Mouse (Mus musculus): ENCODE data around the gene Nt5m. TPM values are rescaled to one million over a fixed set of nuclear protein-coding genes. Genes with fewer than 3 reads are reported as not detected.

Nt5m gene
- total and polyA plus RNA-seq, 3 experiments = 26.6 to 29.1 TPM; not detected in 1

GRCm38 (mm10) chr11:59808170-59808960 is 30.9 kb upstream of the Nt5m start:
- Histone ChIP-seq H3K27me3 (ENCODE audit: control insufficient read depth in 1 of 2, insufficient read depth in 2 of 2, low read length in 2 of 2) (no peaks in the 10 kb centered on the region), H3K27ac (ENCODE audit: control insufficient read depth, low read depth, low read length) (peak overlapping the region; percentile 21), H3K36me3 (ENCODE audit: control insufficient read depth in 1 of 2, insufficient read depth in 2 of 2, low read length in 2 of 2) (peaks cover 6 to 7% of the 10 kb centered on the region in 2 experiments), H3K4me1 (ENCODE audit: control insufficient read depth in 1 of 2, insufficient read depth in 2 of 2, low read length in 2 of 2) (peaks cover 3 to 12% of the 10 kb centered on the region in 2 experiments; a peak in 3 of 4 replicates), H3K9ac (ENCODE audit: control insufficient read depth, low read depth, low read length, poor library complexity, severe bottlenecking) (peak overlapping the region; percentile 28), H3K79me2 (ENCODE audit: control insufficient read depth, insufficient read depth, low read length, poor library complexity) (peaks cover 17% of the 10 kb centered on the region), H3K4me3 (ENCODE audit: control insufficient read depth in 1 of 2, insufficient read depth in 1 of 2, low read depth in 2 of 2, low read length in 2 of 2) (peak overlapping the region; percentile 39 to 88), H3K9me3 (replicated peaks; ENCODE audit: insufficient read depth, low read length) (no peaks in the 10 kb centered on the region)
- TF ChIP-seq TBP (IDR thresholded peaks at IDR 0.05; ENCODE audit: low read depth, low read length) (no peak), MYB (IDR thresholded peaks at IDR 0.05; ENCODE audit: low read depth, low read length) (no peak), CTCF (IDR thresholded peaks at IDR 0.05 in 2 of 3, conservative IDR thresholded peaks at IDR 0.05 in 1 of 3; ENCODE audit: control insufficient read depth in 1 of 3, insufficient read depth in 1 of 3, low read depth in 2 of 3, low read length in 3 of 3, poor library complexity in 1 of 3, severe bottlenecking in 1 of 3) (peak in 2 of 3 experiments; percentile 7 to 39; a peak in 2 of 6 replicates), HCFC1 (IDR thresholded peaks at IDR 0.05; ENCODE audit: low read depth, low read length) (no peak), JUND (IDR thresholded peaks at IDR 0.05; ENCODE audit: low read depth, low read length) (no peak), MAZ (IDR thresholded peaks at IDR 0.05; ENCODE audit: low read depth, low read length) (no peak), EP300 (IDR thresholded peaks at IDR 0.05; ENCODE audit: low read depth in 1 of 2, low read length in 2 of 2) (no peak), SMC3 (IDR thresholded peaks at IDR 0.05; ENCODE audit: low read depth, low read length) (0 out of 2 replicates have a peak, but pooled peaks have one; percentile 11)
- DNase-seq (ENCODE audit: low read depth, low spot score) = no peak

DNA sequence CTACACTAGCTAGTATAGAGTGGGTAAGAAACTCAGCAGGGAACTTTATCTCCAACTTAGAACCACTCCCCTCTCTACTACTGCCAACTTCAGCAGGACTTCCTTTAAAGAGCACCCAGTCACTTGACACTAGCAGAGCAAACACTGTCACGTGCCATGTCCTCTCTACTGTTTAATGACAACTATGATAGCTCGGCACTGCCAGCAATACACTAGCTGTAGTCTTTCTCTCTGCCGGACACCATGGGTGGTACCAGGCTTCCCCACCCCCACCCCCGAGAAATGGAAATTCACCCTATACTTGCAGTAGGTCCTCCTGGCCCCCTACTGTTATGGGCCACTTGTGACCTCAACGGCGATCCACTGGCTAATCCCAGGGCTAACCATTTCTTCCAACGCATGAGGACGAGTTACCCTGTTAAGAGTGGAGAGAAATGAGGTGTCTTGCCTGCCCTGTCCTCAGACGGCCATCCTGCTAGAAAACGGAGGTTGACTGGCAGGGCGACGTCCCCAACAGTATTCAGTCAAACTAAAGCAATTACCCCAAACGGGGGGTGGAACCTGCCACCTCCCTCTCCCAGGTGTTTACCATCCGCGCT is 30.1 kb upstream of the Nt5m start:
- peak overlapping the region; percentile 64 to 88 for H3K4me3 ChIP-seq (ENCODE audit: control insufficient read depth in 1 of 2, insufficient read depth in 1 of 2, low read depth in 2 of 2, low read length in 2 of 2)
- peaks cover under 1 to 7% of the 10 kb centered on the region in 2 experiments for H3K36me3 ChIP-seq (ENCODE audit: control insufficient read depth in 1 of 2, insufficient read depth in 2 of 2, low read length in 2 of 2)
- peak overlapping the region; percentile 94 for H3K27ac ChIP-seq (ENCODE audit: control insufficient read depth, low read depth, low read length)
- H3K9me3 ChIP-seq (replicated peaks; ENCODE audit: insufficient read depth, low read length) = no peaks in the 10 kb centered on the region
- H3K4me1 ChIP-seq (ENCODE audit: control insufficient read depth in 1 of 2, insufficient read depth in 2 of 2, low read length in 2 of 2) = peaks cover 3 to 12% of the 10 kb centered on the region in 2 experiments; a peak in 3 of 4 replicates
- peak; percentile 95 for DNase-seq (ENCODE audit: low read depth, low spot score)
- H3K79me2 ChIP-seq (ENCODE audit: control insufficient read depth, insufficient read depth, low read length, poor library complexity) = peaks cover 17% of the 10 kb centered on the region
- H3K27me3 ChIP-seq (ENCODE audit: control insufficient read depth in 1 of 2, insufficient read depth in 2 of 2, low read length in 2 of 2) = no peaks in the 10 kb centered on the region
- peak overlapping the region; percentile 96 for H3K9ac ChIP-seq (ENCODE audit: control insufficient read depth, low read depth, low read length, poor library complexity, severe bottlenecking)
- peak; percentile 90 for TF ChIP-seq ETS1 (IDR thresholded peaks at IDR 0.05; ENCODE audit: low read depth, low read length)
- peak; percentile 98 for TF ChIP-seq MAX (IDR thresholded peaks at IDR 0.05; ENCODE audit: low read length)
- TF ChIP-seq EP300 (IDR thresholded peaks at IDR 0.05; ENCODE audit: low read depth in 1 of 2, low read length in 2 of 2) = peak; percentile 27 to 46; a peak in 2 of 4 replicates
- TF ChIP-seq BHLHE40 (IDR thresholded peaks at IDR 0.05; ENCODE audit: borderline replicate concordance, low read depth, low read length) = peak; percentile 99
- TF ChIP-seq HCFC1 (IDR thresholded peaks at IDR 0.05; ENCODE audit: low read depth, low read length) = peak; percentile 71
- TF ChIP-seq MEF2A (IDR thresholded peaks at IDR 0.05; ENCODE audit: extremely low read depth, insufficient replicate concordance, low read depth, low read length, poor library complexity, severe bottlenecking) = 0 out of 2 replicates have a peak, but pooled peaks have one; percentile 19
- TF ChIP-seq SMC3 (IDR thresholded peaks at IDR 0.05; ENCODE audit: low read depth, low read length) = peak; percentile 10; the same call in 1 of the 2 replicates
- TF ChIP-seq MYC (IDR thresholded peaks at IDR 0.05; ENCODE audit: low read depth, low read length) = peak; percentile 89
- peak; percentile 80 for TF ChIP-seq ELF1 (IDR thresholded peaks at IDR 0.05; ENCODE audit: low read depth, low read length)
- no peak for TF ChIP-seq POLR2AphosphoS2 (IDR thresholded peaks at IDR 0.05; ENCODE audit: low read length)
- peak; percentile 26; the same call in 1 of the 2 replicates for TF ChIP-seq TBP (IDR thresholded peaks at IDR 0.05; ENCODE audit: low read depth, low read length)
- TF ChIP-seq RCOR1 (IDR thresholded peaks at IDR 0.05; ENCODE audit: low read depth, low read length) = peak; percentile 21; the same call in 1 of the 2 replicates
- peak; percentile 98 for TF ChIP-seq USF1 (IDR thresholded peaks at IDR 0.05; ENCODE audit: low read depth, low read length)
- TF ChIP-seq MAFK (IDR thresholded peaks at IDR 0.05; ENCODE audit: borderline replicate concordance, low read depth, low read length) = no peak
- 0 out of 2 replicates have a peak, but pooled peaks have one; percentile 42 for TF ChIP-seq MAZ (IDR thresholded peaks at IDR 0.05; ENCODE audit: low read depth, low read length)
- TF ChIP-seq MXI1 (IDR thresholded peaks at IDR 0.05; ENCODE audit: low read depth, low read length) = peak; percentile 99
- TF ChIP-seq UBTF (IDR thresholded peaks at IDR 0.05; ENCODE audit: borderline replicate concordance, insufficient read depth, low read depth, low read length) = 0 out of 2 replicates have a peak, but pooled peaks have one; percentile 37
- TF ChIP-seq POLR2AphosphoS5 (IDR thresholded peaks at IDR 0.05; ENCODE audit: borderline replicate concordance, low read depth, low read length) = no peak
- TF ChIP-seq GATA1 (IDR thresholded peaks at IDR 0.05; ENCODE audit: low read depth, low read length) = peak; percentile 47; the same call in 1 of the 2 replicates
- no peak for TF ChIP-seq CHD2 (IDR thresholded peaks at IDR 0.05; ENCODE audit: low read length)
- TF ChIP-seq NELFE (IDR thresholded peaks at IDR 0.05; ENCODE audit: low read depth, low read length) = no peak
- peak; percentile 69 to 90 for TF ChIP-seq USF2 (IDR thresholded peaks at IDR 0.05; ENCODE audit: borderline replicate concordance in 1 of 2, insufficient read depth in 1 of 2, low read depth in 1 of 2, low read length in 2 of 2)
- TF ChIP-seq POLR2A (IDR thresholded peaks at IDR 0.05; ENCODE audit: control insufficient read depth in 1 of 2, insufficient read depth in 1 of 2, low read depth in 1 of 2, low read length in 2 of 2, poor library complexity in 1 of 2) = no peak; a peak in 1 of 4 replicates
- TF ChIP-seq MYB (IDR thresholded peaks at IDR 0.05; ENCODE audit: low read depth, low read length) = no peak

Measured in MEL (cell line).